8 mouse cellular contexts compared by ENCODE assay signal in genomic region chr8:70760350-70760749, GRCm38 (mm10). TPM values are rescaled to one million over a fixed set of nuclear protein-coding genes. Genes with fewer than 3 reads are reported as not detected.
DNase-seq lines count a peak whose midpoint lies in the region; ATAC-seq and TF ChIP-seq lines count a peak whose summit lies in the region.

No protein-coding gene starts in this region.

- no peaks in the 10 kb centered on the region for H3K27me3 ChIP-seq in heart, embryonic 14.5 days (ENCODE audit: control insufficient read depth, insufficient read depth, low read length)
- 0 out of 2 replicates have a peak, but pooled peaks cover 5% of the 10 kb centered on the region for H3K27me3 ChIP-seq in E14TG2a.4 (ENCODE audit: insufficient read depth, low read length)
- H3K27me3 ChIP-seq in liver, embryonic 11.5 days (replicated peaks; ENCODE audit: control insufficient read depth, insufficient read depth, low read length): no peaks in the 10 kb centered on the region

- H3K4me3 ChIP-seq in heart, embryonic 14.5 days (ENCODE audit: control insufficient read depth in 1 of 2, insufficient read depth in 1 of 2, low read depth in 1 of 2, low read length in 2 of 2): peak overlapping the region; percentile 63 to 80
- peak overlapping the region; percentile 96 for H3K4me3 ChIP-seq in E14TG2a.4 (replicated peaks; ENCODE audit: low read length)
- H3K4me3 ChIP-seq in embryonic fibroblast, embryonic 13.5 days (ENCODE audit: insufficient read depth, low read length): peak overlapping the region; percentile 79
- H3K4me3 ChIP-seq in liver, embryonic 11.5 days (ENCODE audit: low read depth, low read length): peak overlapping the region; percentile 86

- H3K9me3 ChIP-seq in heart, embryonic 14.5 days (ENCODE audit: control insufficient read depth, low read length): no peaks in the 10 kb centered on the region
- no peaks in the 10 kb centered on the region for H3K9me3 ChIP-seq in E14TG2a.4 (ENCODE audit: low read length)
- H3K9me3 ChIP-seq in liver, embryonic 11.5 days (ENCODE audit: control insufficient read depth, low read length): no peaks in the 10 kb centered on the region

- no peak for TF ChIP-seq POLR2A in embryonic fibroblast, embryonic 13.5 days (IDR thresholded peaks at IDR 0.05; ENCODE audit: low read depth, low read length)

- intact Hi-C loops in heart, postnatal 14 days (cut with DNase I): no loop called here

- H3K27ac ChIP-seq in heart, embryonic 14.5 days (replicated peaks in 1 of 2; ENCODE audit: control insufficient read depth in 1 of 2, insufficient read depth in 1 of 2, low read depth in 2 of 2, low read length in 2 of 2): peak overlapping the region; percentile 12 to 66; a peak in 3 of 4 replicates
- no peak overlapping the region for H3K27ac ChIP-seq in embryonic fibroblast, embryonic 13.5 days (ENCODE audit: insufficient read depth, low read length)
- H3K27ac ChIP-seq in liver, embryonic 11.5 days (ENCODE audit: low read depth, low read length): peak overlapping the region; percentile 82

- TF ChIP-seq CTCF in E14TG2a.4 (conservative IDR thresholded peaks at IDR 0.05; ENCODE audit: low read length): no peak
- TF ChIP-seq CTCF in embryonic fibroblast, embryonic 13.5 days (IDR thresholded peaks at IDR 0.05; ENCODE audit: borderline replicate concordance, insufficient read depth, low read length): no peak

- H3K36me3 ChIP-seq in heart, embryonic 14.5 days (ENCODE audit: control insufficient read depth, insufficient read depth, low read length): peaks cover 29% of the 10 kb centered on the region
- H3K36me3 ChIP-seq in E14TG2a.4 (ENCODE audit: insufficient read depth, low read length): peaks cover 65% of the 10 kb centered on the region
- H3K36me3 ChIP-seq in liver, embryonic 11.5 days (ENCODE audit: control insufficient read depth, insufficient read depth, low read length): no peaks in the 10 kb centered on the region; the same call in 1 of the 2 replicates

- H3K9ac ChIP-seq in heart, embryonic 14.5 days (ENCODE audit: low read length): peak overlapping the region; percentile 93
- H3K9ac ChIP-seq in liver, embryonic 11.5 days (ENCODE audit: low read depth, low read length): peak overlapping the region; percentile 90

- H3K4me1 ChIP-seq in heart, embryonic 14.5 days (ENCODE audit: control insufficient read depth in 2 of 2, insufficient read depth in 2 of 2, low read length in 2 of 2): peaks cover 5 to 21% of the 10 kb centered on the region in 2 experiments
- H3K4me1 ChIP-seq in E14TG2a.4 (replicated peaks; ENCODE audit: low read depth, low read length): peaks cover 82% of the 10 kb centered on the region
- peaks cover 3% of the 10 kb centered on the region; the same call in 1 of the 2 replicates for H3K4me1 ChIP-seq in embryonic fibroblast, embryonic 13.5 days (ENCODE audit: control insufficient read depth, insufficient read depth, low read length)
- peaks cover 55% of the 10 kb centered on the region for H3K4me1 ChIP-seq in liver, embryonic 11.5 days (replicated peaks; ENCODE audit: control insufficient read depth, insufficient read depth, low read length)

- DNase-seq in heart, postnatal 14 days: no peak
- DNase-seq in liver, embryonic 11.5 days (ENCODE audit: low spot score): no peak
- DNase-seq in layer of hippocampus, adult 9-11 months: no peak
- no peak for DNase-seq in layer of hippocampus, adult 9-10 months (ENCODE audit: low spot score)

- H3K4me2 ChIP-seq in heart, embryonic 14.5 days (ENCODE audit: low read length): peak overlapping the region; percentile 99
- H3K4me2 ChIP-seq in liver, embryonic 11.5 days: peak overlapping the region; percentile 99

- no peak; the same call in 1 of the 2 replicates for ATAC-seq in heart, embryonic 14.5 days (ENCODE audit: insufficient number of reproducible peaks, insufficient read depth, low FRiP score, low read depth)
- peak; percentile 3 for ATAC-seq in liver, embryonic 11.5 days (replicated peaks; ENCODE audit: low FRiP score)
- no peak for ATAC-seq in erythroid progenitor cell, adult 5-6 weeks (replicated peaks; ENCODE audit: low FRiP score, poor library complexity, severe bottlenecking)

- WGBS in heart, embryonic 14.5 days: 2% methylated on average over 22 of the region's 22 CpGs
- 1% methylated on average over 22 of the region's 22 CpGs for WGBS in liver, embryonic 11.5 days

RNA-seq across cellular contexts. Expression of gene Mpv17l2, which starts 0.4 kb away (rescaled TPM):
- polyA plus RNA-seq in heart, embryonic 14.5 days (2014; fragmentation: Nextera tagmentation; extraction: Ambion mirVana): 44.0 and 47.4 TPM in 2 replicates
- 10 to 100 TPM; 29.3 to 29.9 TPM for total RNA-seq in heart, postnatal 14 days (2021)
- polyA plus RNA-seq in embryonic fibroblast, embryonic 13.5 days (2011; ENCODE audit: insufficient read length, low read depth, missing spikeins): 29.1 and 32.6 TPM in 2 replicates
- 67.7 and 76.4 TPM in 2 replicates for polyA plus RNA-seq in liver, embryonic 11.5 days (2014; fragmentation: Nextera tagmentation; extraction: Ambion mirVana)
- total RNA-seq in erythroid progenitor cell, adult 5-6 weeks (2015; ENCODE audit: low replicate concordance): 16.9 and 31.0 TPM in 2 replicates
- 5.1 and 30.4 TPM in 2 replicates for total RNA-seq in erythroid progenitor cell, adult 5-6 weeks (2017; ENCODE audit: low replicate concordance)

RNA-seq across cellular contexts. Expression of gene Rab3a, which starts 5.9 kb away (rescaled TPM):
- 24.1 and 25.7 TPM in 2 replicates for polyA plus RNA-seq in heart, embryonic 14.5 days (2014; fragmentation: Nextera tagmentation; extraction: Ambion mirVana)
- 10 to 100 TPM; 51.6 to 51.9 TPM for total RNA-seq in heart, postnatal 14 days (2021)
- 8.6 and 10.2 TPM in 2 replicates for polyA plus RNA-seq in embryonic fibroblast, embryonic 13.5 days (2011; ENCODE audit: insufficient read length, low read depth, missing spikeins)
- polyA plus RNA-seq in liver, embryonic 11.5 days (2014; fragmentation: Nextera tagmentation; extraction: Ambion mirVana): 6.3 and 6.9 TPM in 2 replicates
- 7.1 TPM in 1 of 2 replicates, not detected in the other for total RNA-seq in erythroid progenitor cell, adult 5-6 weeks (2015; ENCODE audit: low replicate concordance)
- 2.2 and 4.9 TPM in 2 replicates for total RNA-seq in erythroid progenitor cell, adult 5-6 weeks (2017; ENCODE audit: low replicate concordance)

RNA-seq across cellular contexts. Expression of gene Pik3r2, which starts 16.2 kb away (rescaled TPM):
- 23.1 and 26.7 TPM in 2 replicates for polyA plus RNA-seq in heart, embryonic 14.5 days (2014; fragmentation: Nextera tagmentation; extraction: Ambion mirVana)
- 10 to 100 TPM; 31.4 to 33.1 TPM for total RNA-seq in heart, postnatal 14 days (2021)
- polyA plus RNA-seq in embryonic fibroblast, embryonic 13.5 days (2011; ENCODE audit: insufficient read length, low read depth, missing spikeins): 42.8 and 43.5 TPM in 2 replicates
- polyA plus RNA-seq in liver, embryonic 11.5 days (2014; fragmentation: Nextera tagmentation; extraction: Ambion mirVana): 41.5 and 44.6 TPM in 2 replicates
- total RNA-seq in erythroid progenitor cell, adult 5-6 weeks (2015; ENCODE audit: low replicate concordance): 3.8 and 5.4 TPM in 2 replicates
- total RNA-seq in erythroid progenitor cell, adult 5-6 weeks (2017; ENCODE audit: low replicate concordance): 7.3 and 8.0 TPM in 2 replicates

RNA-seq across cellular contexts. Expression of gene Pde4c, which starts 36.8 kb away (rescaled TPM):
- polyA plus RNA-seq in heart, embryonic 14.5 days (2014; fragmentation: Nextera tagmentation; extraction: Ambion mirVana): 0.08 and 0.23 TPM in 2 replicates
- total RNA-seq in heart, postnatal 14 days (2021): 1 to 10 TPM; 4.5 to 4.6 TPM
- not detected in 2 replicates for polyA plus RNA-seq in embryonic fibroblast, embryonic 13.5 days (2011; ENCODE audit: insufficient read length, low read depth, missing spikeins)
- 0.83 and 1.3 TPM in 2 replicates for polyA plus RNA-seq in liver, embryonic 11.5 days (2014; fragmentation: Nextera tagmentation; extraction: Ambion mirVana)
- total RNA-seq in erythroid progenitor cell, adult 5-6 weeks (2015; ENCODE audit: low replicate concordance): 0.72 and 0.84 TPM in 2 replicates
- total RNA-seq in erythroid progenitor cell, adult 5-6 weeks (2017; ENCODE audit: low replicate concordance): not detected in 2 replicates

RNA-seq across cellular contexts. Expression of gene Gm3336, which starts 42.0 kb away (rescaled TPM):
- not detected in 2 replicates for polyA plus RNA-seq in heart, embryonic 14.5 days (2014; fragmentation: Nextera tagmentation; extraction: Ambion mirVana)
- not detected for total RNA-seq in heart, postnatal 14 days (2021)
- polyA plus RNA-seq in embryonic fibroblast, embryonic 13.5 days (2011; ENCODE audit: insufficient read length, low read depth, missing spikeins): not detected in 2 replicates
- 0.15 TPM in 1 of 2 replicates, not detected in the other for polyA plus RNA-seq in liver, embryonic 11.5 days (2014; fragmentation: Nextera tagmentation; extraction: Ambion mirVana)
- total RNA-seq in erythroid progenitor cell, adult 5-6 weeks (2015; ENCODE audit: low replicate concordance): not detected in 2 replicates
- not detected in 2 replicates for total RNA-seq in erythroid progenitor cell, adult 5-6 weeks (2017; ENCODE audit: low replicate concordance)
